ENCODE assay signal across 9 mouse cellular contexts in genomic region chr4:45426724-45427457, GRCm38 (mm10). TPM values are rescaled to one million over a fixed set of nuclear protein-coding genes. Genes with fewer than 3 reads are reported as not detected.
DNase-seq lines count a peak whose midpoint lies in the region; ATAC-seq and TF ChIP-seq lines count a peak whose summit lies in the region.
"Had no signal": no experiment of that assay in that cellular context is flagged by ENCODE, and none has a peak within 500 bp of the region (broad histone marks: within the 10 kb centered on the region; RNA-seq: fewer than 3 reads in every experiment).

No protein-coding gene starts in this region.

- no peak overlapping the region for H3K4me3 ChIP-seq in limb, embryonic 11.5 days (ENCODE audit: low read depth, low read length)
- no peak overlapping the region for H3K4me3 ChIP-seq in kidney, adult 2 months (ENCODE audit: insufficient read depth, low read depth, low read length)
- H3K4me3 ChIP-seq: hindbrain, embryonic 15.5 days had no signal

- H3K9me3 ChIP-seq in limb, embryonic 11.5 days (ENCODE audit: control insufficient read depth, low read length): no peaks in the 10 kb centered on the region
- H3K9me3 ChIP-seq: hindbrain, embryonic 15.5 days had no signal

- H3K36me3 ChIP-seq in limb, embryonic 11.5 days (ENCODE audit: control insufficient read depth, insufficient read depth, low read length): no peaks in the 10 kb centered on the region
- H3K36me3 ChIP-seq in kidney, adult 2 months (ENCODE audit: control insufficient read depth, insufficient read depth, low read length): no peaks in the 10 kb centered on the region
- H3K36me3 ChIP-seq: hindbrain, embryonic 15.5 days had no signal

- no peak; the same call in 1 of the 2 replicates for TF ChIP-seq CTCF in kidney, adult 2 months (conservative IDR thresholded peaks at IDR 0.05; ENCODE audit: insufficient read depth, insufficient read length, low read depth, low read length)

- H3K27me3 ChIP-seq in limb, embryonic 11.5 days (ENCODE audit: control insufficient read depth, insufficient read depth, low read length): no peaks in the 10 kb centered on the region
- no peaks in the 10 kb centered on the region for H3K27me3 ChIP-seq in kidney, adult 2 months (replicated peaks; ENCODE audit: control insufficient read depth, insufficient read depth, low read length)
- H3K27me3 ChIP-seq: hindbrain, embryonic 15.5 days had no signal

- DNase-seq in lung, postnatal 36 days: peak; percentile 43
- DNase-seq in lung, postnatal 10 days: no peak
- peak; percentile 55 for DNase-seq in embryo, embryonic 10.5 days (ENCODE audit: low spot score)
- peak; percentile 75 for DNase-seq in limb, embryonic 11.5 days (ENCODE audit: low spot score)
- peak; percentile 52 for DNase-seq in thymus, postnatal 0 days (ENCODE audit: low spot score)
- DNase-seq in kidney, adult 2 months: no peak
- DNase-seq: adrenal gland, postnatal 36 days had no signal

- peaks cover 10% of the 10 kb centered on the region for H3K4me1 ChIP-seq in limb, embryonic 11.5 days (ENCODE audit: control insufficient read depth, insufficient read depth, low read length)
- peaks cover 9% of the 10 kb centered on the region for H3K4me1 ChIP-seq in kidney, adult 2 months (ENCODE audit: control insufficient read depth, insufficient read depth, low read length)

- H3K9ac ChIP-seq in limb, embryonic 11.5 days (ENCODE audit: low read length): no peak overlapping the region
- H3K9ac ChIP-seq: hindbrain, embryonic 15.5 days had no signal

- no peak for TF ChIP-seq POLR2A in kidney, adult 2 months (IDR thresholded peaks at IDR 0.05; ENCODE audit: low read depth, low read length)

- no peak overlapping the region for H3K4me2 ChIP-seq in limb, embryonic 11.5 days (ENCODE audit: low read depth, severe bottlenecking)
- H3K4me2 ChIP-seq: hindbrain, embryonic 15.5 days had no signal

- H3K27ac ChIP-seq in limb, embryonic 11.5 days (replicated peaks; ENCODE audit: low read depth, low read length): no peak overlapping the region
- no peak overlapping the region for H3K27ac ChIP-seq in kidney, adult 2 months (ENCODE audit: insufficient read depth, low read depth, low read length)
- H3K27ac ChIP-seq: hindbrain, embryonic 15.5 days had no signal

- 59% methylated on average over 13 of the region's 13 CpGs for WGBS in limb, embryonic 11.5 days
- WGBS in kidney, adult 2 months: 82% methylated on average over 13 of the region's 13 CpGs

- no peak for ATAC-seq in limb, embryonic 11.5 days (ENCODE audit: insufficient number of reproducible peaks, low FRiP score, low TSS enrichment, low read depth)
- ATAC-seq in megakaryocyte-erythroid progenitor cell, adult 5-6 weeks (replicated peaks; ENCODE audit: low FRiP score, low TSS enrichment, poor library complexity, severe bottlenecking): no peak

RNA-seq across cellular contexts. Expression of gene Slc25a51, which starts 18.3 kb away (rescaled TPM):
- 72.8 and 73.3 TPM in 2 replicates for polyA plus RNA-seq in limb, embryonic 11.5 days (2014; fragmentation: Nextera tagmentation; extraction: Ambion mirVana)
- 38.6 and 41.8 TPM in 2 replicates for polyA plus RNA-seq in thymus, postnatal 0 days (2015; fragmentation: Nextera tagmentation; extraction: Ambion mirVana)
- 75.9 and 89.4 TPM in 2 replicates for total RNA-seq in megakaryocyte-erythroid progenitor cell, adult 5-6 weeks (2014; fragmentation: Nextera tagmentation)
- total RNA-seq in megakaryocyte-erythroid progenitor cell, adult 5-6 weeks (2017): 54.7 and 65.2 TPM in 2 replicates
- 145 and 157 TPM in 2 replicates for polyA plus RNA-seq in kidney, adult 2 months (2012; rRNA removed)

Comparison
In these comparisons a context has a peak if more than half of its experiments do, and no peak if none do; other contexts are left out.
1. DNase-seq: peak in lung, postnatal 36 days (single experiment), embryo, embryonic 10.5 days (single experiment), limb, embryonic 11.5 days (single experiment) and thymus, postnatal 0 days (single experiment); none in lung, postnatal 10 days (single experiment) and kidney, adult 2 months (single experiment).